Mouse (Mus musculus) kidney, embryonic 14.5 days (tissue): ENCODE data around the gene Atxn10. TPM values are rescaled to one million over a fixed set of nuclear protein-coding genes. Genes with fewer than 3 reads are reported as not detected.

Experiments
- ATAC-seq: fragments of 200-750 bp; cut with Nextera tagmentation; 2 replicates; pipeline ENCODE4 v1.8.0; 2017; ENCODE audit warnings: moderate number of reproducible peaks, mild to moderate bottlenecking, moderate TSS enrichment, moderate library complexity; ENCODE audit not compliant: low FRiP score, low TSS enrichment
- H3K27ac ChIP-seq: fragments of 300-500 bp; sonication (generic); 2 replicates; pipeline ENCODE4 v1.5.1; 2014; ENCODE audit warnings: low read depth, mild to moderate bottlenecking, low read length, moderate library complexity, mixed read lengths
- H3K27me3 ChIP-seq: fragments of 300-500 bp; sonication (generic); 2 replicates; pipeline ENCODE4 v1.6.1; 2014; ENCODE audit warnings: mild to moderate bottlenecking, low read length; ENCODE audit not compliant: control insufficient read depth, insufficient read depth
- H3K36me3 ChIP-seq: fragments of 300-500 bp; sonication (generic); 2 replicates; pipeline ENCODE4 v1.6.1; 2014; ENCODE audit warnings: low read length, mixed read lengths; ENCODE audit not compliant: control insufficient read depth, insufficient read depth
- H3K4me1 ChIP-seq: fragments of 300-500 bp; sonication (generic); 2 replicates; pipeline ENCODE4 v1.6.1; 2014; ENCODE audit warnings: low read length, mixed read lengths; ENCODE audit not compliant: control insufficient read depth, insufficient read depth
- H3K4me2 ChIP-seq: fragments of 300-500 bp; sonication (generic); replicated peaks from 2 replicates; pipeline ENCODE4 v1.6.1; 2014; ENCODE audit warnings: low read depth, mild to moderate bottlenecking, low read length
- H3K4me3 ChIP-seq: fragments of 300-500 bp; sonication (generic); 2 replicates; pipeline ENCODE4 v1.5.1; 2014; ENCODE audit warnings: mild to moderate bottlenecking, low read length
- H3K9ac ChIP-seq: fragments of 300-500 bp; sonication (generic); 2 replicates; pipeline ENCODE4 v1.6.1; 2014; ENCODE audit warnings: low read depth, mild to moderate bottlenecking, low read length, moderate library complexity
- H3K9me3 ChIP-seq: fragments of 300-500 bp; sonication (generic); 2 replicates; pipeline ENCODE4 v1.6.1; 2016; ENCODE audit warnings: low read length; ENCODE audit not compliant: control insufficient read depth
- WGBS: fragments of 180-500 bp; shearing (Covaris S2); extraction: QIAGEN DNeasy Blood & Tissue Kit; methylation state at CpG from one replicate; pipeline ENCODE4 v1.1.7; 2014; 5-methylcytosine and 5-hydroxymethylcytosine counted together
- polyA plus RNA-seq: library from polyadenylated mRNA; unstranded; fragments of >200 nt; fragmentation: Nextera tagmentation; extraction: Ambion mirVana; gene quantifications from 2 replicates; pipeline ENCODE4 v1.2.1, GENCODE M21; 2014

Gene Atxn10
- polyA plus RNA-seq, 1 experiment from 2014 or later = 297 TPM

GRCm38 (mm10) chr15:85463027-85463790, 127.2 kb downstream of the Atxn10 start:
- Histone ChIP-seq H3K4me1 (no peaks in the 10 kb centered on the region), H3K27ac (no peak overlapping the region), H3K9me3 (no peaks in the 10 kb centered on the region), H3K4me3 (no peak overlapping the region), H3K4me2 (no peak overlapping the region), H3K9ac (no peak overlapping the region), H3K27me3 (no peaks in the 10 kb centered on the region), H3K36me3 (peaks cover 50% of the 10 kb centered on the region)
- ATAC-seq = no peak
- WGBS = 64% methylated on average over 13 of the region's 13 CpGs

- Histone ChIP-seq H3K9me3 (no peaks in the 10 kb centered on the region), H3K27ac (no peak overlapping the region), H3K4me2 (no peak overlapping the region), H3K4me3 (no peak overlapping the region), H3K27me3 (no peaks in the 10 kb centered on the region), H3K9ac (no peak overlapping the region), H3K36me3 (peaks cover 44% of the 10 kb centered on the region), H3K4me1 (no peaks in the 10 kb centered on the region)
- WGBS = 26% methylated on average over 5 of the region's 5 CpGs
- no peak for ATAC-seq
These were observed 128.1 kb downstream of the Atxn10 start for GRCm38 (mm10) chr15:85464190-85464589.

- H3K4me3 ChIP-seq = no peak overlapping the region
- no peak overlapping the region for H3K27ac ChIP-seq
- H3K27me3 ChIP-seq = no peaks in the 10 kb centered on the region
- no peak overlapping the region for H3K9ac ChIP-seq
- peaks cover 40% of the 10 kb centered on the region for H3K36me3 ChIP-seq
- 57% methylated on average over 10 of the region's 10 CpGs for WGBS
- H3K4me1 ChIP-seq = no peaks in the 10 kb centered on the region
- no peak for ATAC-seq
- no peak overlapping the region for H3K4me2 ChIP-seq
- H3K9me3 ChIP-seq = no peaks in the 10 kb centered on the region
These were observed 128.9 kb downstream of the Atxn10 start for GRCm38 (mm10) chr15:85464823-85465565.

- Histone ChIP-seq H3K4me3 (no peak overlapping the region), H3K27me3 (no peaks in the 10 kb centered on the region), H3K36me3 (peaks cover 40% of the 10 kb centered on the region), H3K4me2 (no peak overlapping the region), H3K27ac (no peak overlapping the region), H3K9ac (no peak overlapping the region), H3K4me1 (no peaks in the 10 kb centered on the region), H3K9me3 (no peaks in the 10 kb centered on the region)
- no peak for ATAC-seq
- whole genome bisulfite sequencing = 92% methylated on average over 5 of the region's 5 CpGs
These were observed 130.5 kb downstream of the Atxn10 start for GRCm38 (mm10) chr15:85466456-85467067.

DNA sequence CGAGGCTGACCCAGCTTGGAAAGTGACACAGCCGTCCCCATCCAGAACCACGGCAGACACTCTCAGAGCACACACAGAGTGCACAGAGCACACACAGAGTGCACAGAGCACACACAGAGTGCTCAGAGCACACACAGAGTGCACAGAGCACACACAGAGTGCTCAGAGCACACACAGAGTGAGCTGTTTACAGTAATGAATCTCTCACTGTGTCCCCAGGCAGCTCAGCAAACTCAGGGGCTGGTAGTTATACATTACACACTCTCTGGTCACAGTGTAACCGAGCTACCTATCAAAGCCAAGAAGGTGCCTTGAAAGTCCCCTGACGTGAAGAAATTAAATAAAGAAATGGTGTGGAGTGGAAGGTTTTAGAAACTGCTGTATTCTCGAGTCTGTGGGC, 133.4 kb downstream of the Atxn10 start:
- Histone ChIP-seq H3K36me3 (peaks cover 19% of the 10 kb centered on the region; the same call in 1 of the 2 replicates), H3K4me2 (no peak overlapping the region), H3K27ac (no peak overlapping the region; the same call in 1 of the 2 replicates), H3K4me3 (no peak overlapping the region), H3K27me3 (no peaks in the 10 kb centered on the region), H3K4me1 (no peaks in the 10 kb centered on the region), H3K9me3 (no peaks in the 10 kb centered on the region), H3K9ac (no peak overlapping the region)
- 0 out of 2 replicates have a peak, but pooled peaks have one; percentile 20 for ATAC-seq
- WGBS = 75% methylated on average over 6 of the region's 6 CpGs

DNA sequence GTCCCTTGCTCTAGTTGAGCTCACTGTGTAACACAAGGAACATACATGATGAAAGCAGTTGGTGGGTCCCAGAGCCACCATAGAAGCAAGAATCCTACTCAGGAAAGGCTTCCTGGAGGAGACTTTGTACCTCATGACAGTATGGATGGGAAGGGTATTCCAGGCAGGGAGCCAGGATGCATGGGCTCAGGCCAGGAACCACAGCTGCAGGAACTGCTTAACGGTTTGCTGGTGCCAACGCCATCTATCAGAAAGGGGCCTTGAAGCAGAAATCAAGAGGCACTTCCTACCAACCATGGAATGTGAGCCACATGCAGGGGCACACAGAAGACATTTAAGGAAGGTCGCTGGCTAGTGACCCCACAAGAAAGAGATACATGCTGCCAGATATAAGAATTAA, 138.7 kb downstream of the Atxn10 start:
- Histone ChIP-seq H3K4me2 (no peak overlapping the region), H3K9ac (no peak overlapping the region), H3K27ac (no peak overlapping the region), H3K4me3 (no peak overlapping the region), H3K9me3 (no peaks in the 10 kb centered on the region), H3K27me3 (no peaks in the 10 kb centered on the region), H3K4me1 (no peaks in the 10 kb centered on the region), H3K36me3 (no peaks in the 10 kb centered on the region)
- WGBS = 80% methylated on average over 3 of the region's 3 CpGs
- ATAC-seq = no peak

GRCm38 (mm10) chr15:85477584-85477983, 141.5 kb downstream of the Atxn10 start:
- Histone ChIP-seq H3K27me3 (no peaks in the 10 kb centered on the region), H3K9me3 (no peaks in the 10 kb centered on the region), H3K4me1 (no peaks in the 10 kb centered on the region), H3K4me3 (no peak overlapping the region), H3K9ac (no peak overlapping the region), H3K27ac (no peak overlapping the region), H3K4me2 (no peak overlapping the region), H3K36me3 (no peaks in the 10 kb centered on the region)
- WGBS = 18% methylated on average over 1 of the region's 1 CpGs
- no peak for ATAC-seq

GRCm38 (mm10) chr15:85479365-85479764, 143.3 kb downstream of the Atxn10 start:
- Histone ChIP-seq H3K9ac (no peak overlapping the region), H3K36me3 (no peaks in the 10 kb centered on the region), H3K4me2 (no peak overlapping the region), H3K4me1 (no peaks in the 10 kb centered on the region), H3K27ac (no peak overlapping the region), H3K9me3 (no peaks in the 10 kb centered on the region), H3K27me3 (no peaks in the 10 kb centered on the region), H3K4me3 (no peak overlapping the region)
- no peak for ATAC-seq
- 82% methylated on average over 12 of the region's 12 CpGs for WGBS

GRCm38 (mm10) chr15:85479919-85480318, 143.9 kb downstream of the Atxn10 start:
- Histone ChIP-seq H3K9me3 (no peaks in the 10 kb centered on the region), H3K4me2 (no peak overlapping the region), H3K27ac (no peak overlapping the region), H3K9ac (no peak overlapping the region), H3K27me3 (no peaks in the 10 kb centered on the region), H3K36me3 (no peaks in the 10 kb centered on the region), H3K4me3 (no peak overlapping the region), H3K4me1 (no peaks in the 10 kb centered on the region)
- ATAC-seq = no peak
- WGBS = 38% methylated on average over 5 of the region's 5 CpGs
